Mouse (Mus musculus) forebrain, postnatal 0 days (tissue): ENCODE data around the gene Avpi1. TPM values are rescaled to one million over a fixed set of nuclear protein-coding genes. Genes with fewer than 3 reads are reported as not detected.
A peak's percentile ranks its signal among the peaks of the same experiment; 100 is the strongest.

Experiments used
- ATAC-seq: fragments of 200-750 bp; cut with Nextera tagmentation; 2 replicates; pipeline ENCODE4 v1.8.0; 2017; ENCODE audit warnings: mild to moderate bottlenecking, moderate library complexity
- DNase-seq: peaks from one replicate; pipeline ENCODE4 v3.0.0-alpha.2; 2015
- H3K27ac ChIP-seq: fragments of 300-500 bp; sonication (generic); 2 replicates; pipeline ENCODE4 v1.5.1; 2014; ENCODE audit warnings: low read depth, mild to moderate bottlenecking, antibody characterized with exemption, low read length, moderate library complexity, mixed read lengths
- H3K27me3 ChIP-seq: fragments of 300-500 bp; sonication (generic); 2 replicates; pipeline ENCODE4 v1.6.1; 2014; ENCODE audit warnings: mild to moderate bottlenecking, low read length, mixed read lengths; ENCODE audit not compliant: insufficient read depth
- H3K36me3 ChIP-seq: fragments of 300-500 bp; sonication (generic); 2 replicates; pipeline ENCODE4 v1.6.1; 2014; ENCODE audit warnings: mild to moderate bottlenecking, moderate library complexity; ENCODE audit not compliant: insufficient read depth
- H3K4me1 ChIP-seq: fragments of 300-500 bp; sonication (generic); 2 replicates; pipeline ENCODE4 v1.6.1; 2014; ENCODE audit warnings: antibody characterized with exemption; ENCODE audit not compliant: insufficient read depth
- H3K4me2 ChIP-seq: fragments of 300-500 bp; sonication (generic); 2 replicates; pipeline ENCODE4 v1.6.1; 2014; ENCODE audit warnings: low read depth, mild to moderate bottlenecking, moderate library complexity
- H3K4me3 ChIP-seq: fragments of 300-500 bp; sonication (generic); 2 replicates; pipeline ENCODE4 v1.5.1; 2014; ENCODE audit warnings: low read depth, low read length, mixed read lengths
- H3K9ac ChIP-seq: fragments of 300-500 bp; sonication (generic); 2 replicates; pipeline ENCODE4 v1.6.1; 2014; ENCODE audit warnings: mild to moderate bottlenecking
- H3K9me3 ChIP-seq: fragments of 300-500 bp; sonication (generic); 2 replicates; pipeline ENCODE4 v1.6.1; 2016; ENCODE audit warnings: low read length
- CTCF ChIP-seq: sonication (generic); IDR thresholded peaks from 2 replicates; pipeline ENCODE4 v1.5.1; 2016; ENCODE audit warnings: antibody characterized with exemption, control low read depth, low read depth
- WGBS: fragments of 180-500 bp; shearing (Covaris S2); extraction: QIAGEN DNeasy Blood & Tissue Kit; methylation state at CpG from one replicate; pipeline ENCODE4 v1.1.7; 2014; 5-methylcytosine and 5-hydroxymethylcytosine counted together
- polyA plus RNA-seq: library from polyadenylated mRNA; unstranded; fragments of >200 nt; fragmentation: Nextera tagmentation; extraction: Ambion mirVana; gene quantifications from 2 replicates; pipeline ENCODE4 v1.2.1, GENCODE M21; 2015
- total RNA-seq: library from RNA; depleted of rRNA; stranded (reverse); fragments of >200 nt; gene quantifications from 2 replicates; pipeline ENCODE4 v1.2.3, GENCODE M21; 2014

Avpi1 gene
- total and polyA plus RNA-seq, 2 experiments from 2014 or later = 9.5 to 14.3 TPM

GRCm38 (mm10) chr19:42137167-42137672 is 8.4 kb upstream of the Avpi1 start:
- WGBS = 87% methylated on average over 4 of the region's 4 CpGs
- Histone ChIP-seq H3K9ac (no peak overlapping the region), H3K4me2 (no peak overlapping the region), H3K27me3 (no peaks in the 10 kb centered on the region), H3K27ac (no peak overlapping the region), H3K4me3 (no peak overlapping the region), H3K36me3 (no peaks in the 10 kb centered on the region), H3K4me1 (no peaks in the 10 kb centered on the region), H3K9me3 (no peaks in the 10 kb centered on the region)
- ATAC-seq = no peak
- no peak for DNase-seq
- no peak for TF ChIP-seq CTCF

- no peak for TF ChIP-seq CTCF
- Histone ChIP-seq H3K4me1 (no peaks in the 10 kb centered on the region), H3K4me2 (no peak overlapping the region), H3K9me3 (no peaks in the 10 kb centered on the region), H3K27ac (no peak overlapping the region), H3K4me3 (no peak overlapping the region), H3K9ac (no peak overlapping the region), H3K27me3 (no peaks in the 10 kb centered on the region), H3K36me3 (no peaks in the 10 kb centered on the region)
- DNase-seq (no peak), ATAC-seq (no peak)
- 21% methylated on average over 5 of the region's 5 CpGs for WGBS
Measured at GRCm38 (mm10) chr19:42136126-42136525, 7.3 kb upstream of the Avpi1 start.

- H3K9ac ChIP-seq = no peak overlapping the region
- no peaks in the 10 kb centered on the region for H3K4me1 ChIP-seq
- no peaks in the 10 kb centered on the region for H3K36me3 ChIP-seq
- DNase-seq (no peak), ATAC-seq (no peak)
- H3K27me3 ChIP-seq = no peaks in the 10 kb centered on the region
- no peak overlapping the region for H3K27ac ChIP-seq
- H3K4me2 ChIP-seq = no peak overlapping the region
- TF ChIP-seq CTCF = no peak
- no peaks in the 10 kb centered on the region for H3K9me3 ChIP-seq
- H3K4me3 ChIP-seq = no peak overlapping the region
Measured at GRCm38 (mm10) chr19:42135070-42135469, 6.2 kb upstream of the Avpi1 start.

DNA sequence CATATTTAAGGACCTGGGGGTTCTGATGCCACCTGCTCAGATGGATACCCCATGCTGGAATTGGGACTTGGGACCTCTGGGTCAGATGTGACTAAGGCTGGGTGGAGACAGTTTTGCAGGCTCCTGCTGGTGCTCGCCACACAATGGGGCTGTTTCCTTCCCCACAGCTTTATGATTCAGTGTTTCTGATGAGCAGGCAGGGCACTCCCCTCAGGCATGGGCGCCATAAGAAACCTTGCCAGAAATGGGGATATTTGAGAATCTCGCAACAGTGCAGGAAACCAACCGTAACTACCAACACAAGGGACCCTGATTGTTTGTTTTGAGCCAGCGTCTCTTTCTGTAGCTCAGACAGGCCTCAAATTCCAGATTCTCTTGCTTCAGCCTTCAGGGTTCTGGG is 2.2 kb upstream of the Avpi1 start:
- H3K9me3 ChIP-seq = no peaks in the 10 kb centered on the region
- ATAC-seq (no peak), DNase-seq (no peak)
- no peak overlapping the region for H3K4me2 ChIP-seq
- 61% methylated on average over 5 of the region's 5 CpGs for WGBS
- no peak for TF ChIP-seq CTCF
- no peak overlapping the region for H3K27ac ChIP-seq
- no peak overlapping the region for H3K4me3 ChIP-seq
- no peaks in the 10 kb centered on the region for H3K36me3 ChIP-seq
- no peak overlapping the region for H3K9ac ChIP-seq
- H3K27me3 ChIP-seq = no peaks in the 10 kb centered on the region
- peaks cover 7% of the 10 kb centered on the region for H3K4me1 ChIP-seq

GRCm38 (mm10) chr19:42130294-42130606 is 1.4 kb upstream of the Avpi1 start:
- Histone ChIP-seq H3K27ac (no peak overlapping the region), H3K27me3 (no peaks in the 10 kb centered on the region), H3K4me1 (peaks cover 7% of the 10 kb centered on the region), H3K9me3 (no peaks in the 10 kb centered on the region), H3K9ac (no peak overlapping the region), H3K4me3 (no peak overlapping the region), H3K36me3 (no peaks in the 10 kb centered on the region), H3K4me2 (no peak overlapping the region)
- DNase-seq (no peak), ATAC-seq (no peak)
- WGBS = 45% methylated on average over 3 of the region's 3 CpGs
- no peak for TF ChIP-seq CTCF

DNA sequence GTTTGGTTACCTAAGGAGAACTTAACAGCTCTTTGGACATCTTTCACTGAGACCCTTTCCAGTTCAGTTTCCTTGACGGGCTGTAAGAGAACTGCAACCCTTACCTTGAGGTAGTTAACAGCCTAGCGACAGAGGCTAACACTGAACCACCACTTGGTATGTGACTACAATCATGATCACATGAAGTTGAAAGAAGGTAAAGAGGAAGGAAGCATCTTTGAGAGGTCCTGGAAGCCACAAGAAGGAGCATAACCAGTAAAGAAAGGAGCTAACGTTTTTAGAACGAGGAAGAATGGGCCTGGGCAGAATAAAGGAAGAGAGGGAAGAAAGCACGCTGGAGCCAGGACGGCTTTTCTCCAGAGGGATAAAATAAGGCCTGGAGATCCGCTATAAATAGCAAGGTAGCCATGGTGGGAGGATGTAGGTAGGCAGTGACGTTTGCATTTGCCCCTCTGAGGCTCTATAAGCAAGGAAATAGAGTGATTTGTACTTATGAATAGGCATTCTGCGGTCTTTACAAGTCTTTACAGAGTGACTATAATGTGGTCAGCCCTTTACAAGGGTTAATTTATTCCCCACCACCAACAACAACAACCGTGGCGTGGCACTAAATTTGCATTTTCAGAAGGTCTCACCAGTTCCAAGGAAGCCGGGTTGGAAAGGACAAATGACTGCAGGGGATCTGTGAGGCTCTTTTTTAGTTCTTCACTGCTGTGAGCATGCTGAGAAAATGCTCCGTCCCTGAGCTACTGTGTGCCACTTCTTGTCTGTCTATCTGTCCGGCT is 842 bp upstream of the Avpi1 start:
- ATAC-seq (peak; percentile 12), DNase-seq (no peak)
- TF ChIP-seq CTCF = no peak
- Histone ChIP-seq H3K4me1 (peaks cover 7% of the 10 kb centered on the region), H3K27me3 (no peaks in the 10 kb centered on the region), H3K4me3 (peak overlapping the region; percentile 52), H3K4me2 (peak overlapping the region; percentile 98), H3K9me3 (no peaks in the 10 kb centered on the region), H3K36me3 (no peaks in the 10 kb centered on the region; the same call in 1 of the 2 replicates), H3K27ac (peak overlapping the region; percentile 22), H3K9ac (peak overlapping the region; percentile 62)
- WGBS = 11% methylated on average over 14 of the region's 14 CpGs

DNA sequence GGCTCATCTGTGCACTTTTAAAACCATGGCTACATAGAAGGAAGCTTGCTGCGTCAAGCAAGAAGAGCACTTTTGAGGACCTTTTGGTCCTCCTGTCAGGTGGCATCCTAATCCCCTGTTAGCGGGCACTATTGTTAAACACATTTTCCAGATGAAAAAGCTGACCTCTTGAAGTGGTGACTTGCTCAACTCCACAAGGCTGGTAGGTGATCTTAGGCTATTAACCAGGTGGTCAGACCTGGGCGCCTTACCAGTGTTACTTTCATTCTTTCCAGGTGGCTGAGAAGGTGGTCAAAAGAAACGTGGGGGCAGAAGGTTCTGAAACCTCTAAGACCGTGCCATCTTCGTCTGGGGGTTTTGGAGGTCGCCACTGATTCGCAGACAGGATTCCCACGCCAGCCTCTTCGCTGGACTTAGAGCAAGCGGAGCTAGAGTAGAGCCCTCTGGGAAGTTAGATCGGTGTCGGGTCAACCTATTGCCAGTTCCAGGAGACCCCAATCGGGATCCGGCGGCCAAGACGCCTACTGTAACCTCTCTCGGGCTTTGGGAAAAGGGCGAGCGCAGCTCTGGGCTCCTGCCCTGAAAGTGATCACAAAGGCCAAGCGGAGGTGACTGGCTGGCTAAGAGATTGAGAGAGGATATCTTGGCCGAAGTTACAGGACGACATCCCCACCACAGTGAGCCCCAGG is 663 bp downstream of the Avpi1 start:
- H3K27me3 ChIP-seq = no peaks in the 10 kb centered on the region
- WGBS = 5% methylated on average over 23 of the region's 23 CpGs
- peaks cover 7% of the 10 kb centered on the region for H3K4me1 ChIP-seq
- no peak for TF ChIP-seq CTCF
- peak overlapping the region; percentile 62 for H3K9ac ChIP-seq
- H3K9me3 ChIP-seq = no peaks in the 10 kb centered on the region
- peak overlapping the region; percentile 52 for H3K4me3 ChIP-seq
- peak overlapping the region; percentile 98 for H3K4me2 ChIP-seq
- H3K36me3 ChIP-seq = peaks cover 8% of the 10 kb centered on the region; the same call in 1 of the 2 replicates
- ATAC-seq (no peak), DNase-seq (no peak)
- H3K27ac ChIP-seq = no peak overlapping the region
